Mouse (Mus musculus) small intestine, adult 2 months (tissue): ENCODE results near the gene Otp.

Experiments used
- CTCF ChIP-seq: fragments of 200-500 bp; IDR thresholded peaks from 2 replicates; pipeline ENCODE4 v1.5.1; 2012; ENCODE audit warnings: low read depth, mild to moderate bottlenecking, control low read depth, inconsistent platforms, low read length, moderate library complexity, mixed read lengths; ENCODE audit not compliant: insufficient replicate concordance, insufficient read length; ENCODE audit errors: extremely low read depth
- POLR2A ChIP-seq: fragments of 200-500 bp; IDR thresholded peaks from 2 replicates; pipeline ENCODE4 v1.6.1; 2012; ENCODE audit warnings: low read depth, mild to moderate bottlenecking, control low read depth, inconsistent platforms, low read length, moderate library complexity

- TF ChIP-seq CTCF = no peak
- TF ChIP-seq POLR2A = no peak
Observed at GRCm38 (mm10) chr13:94872439-94872838, 3.0 kb upstream of the Otp start.
